Mouse (Mus musculus): ENCODE measurements around the gene Olfr223. TPM values are rescaled to one million over a fixed set of nuclear protein-coding genes. Genes with fewer than 3 reads are reported as not detected.

Olfr223 gene
- total and polyA plus RNA-seq, 3 experiments, result not detected

DNA sequence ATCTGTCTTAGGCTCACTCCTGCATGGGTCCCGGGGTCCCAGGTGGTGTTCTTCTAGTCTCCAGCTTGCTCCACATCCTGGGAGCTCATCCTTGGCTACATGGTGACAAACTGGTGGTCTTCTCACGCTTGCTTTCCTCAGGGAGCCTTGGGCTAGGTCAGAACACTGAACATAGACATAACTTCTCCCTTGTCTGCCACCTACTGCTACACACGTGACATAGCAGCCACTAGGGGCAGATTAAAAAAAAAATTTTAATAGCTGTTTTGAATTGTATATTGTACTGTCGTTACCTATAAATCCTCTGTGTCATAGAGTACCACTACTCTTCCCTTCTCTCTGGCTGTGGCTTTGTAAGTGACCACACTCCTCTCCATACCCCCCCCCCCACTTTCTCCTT, 3.0 kb upstream of the Olfr223 start (continued):
- peak; percentile 89 for TF ChIP-seq ZNF384 (IDR thresholded peaks at IDR 0.05; ENCODE audit: low read depth, low read length)
- no peak for TF ChIP-seq EP300 (IDR thresholded peaks at IDR 0.05; ENCODE audit: low read depth in 1 of 2, low read length in 2 of 2)
- TF ChIP-seq ELF1 (IDR thresholded peaks at IDR 0.05; ENCODE audit: low read depth, low read length), result no peak
- no peak for TF ChIP-seq USF2 (IDR thresholded peaks at IDR 0.05; ENCODE audit: borderline replicate concordance in 1 of 2, insufficient read depth in 1 of 2, low read depth in 1 of 2, low read length in 2 of 2)
- TF ChIP-seq SMC3 (IDR thresholded peaks at IDR 0.05; ENCODE audit: low read depth, low read length), result peak; percentile 74
- no peak for TF ChIP-seq NRF1 (IDR thresholded peaks at IDR 0.05; ENCODE audit: insufficient read depth, low read depth, low read length, poor library complexity, severe bottlenecking)

DNA sequence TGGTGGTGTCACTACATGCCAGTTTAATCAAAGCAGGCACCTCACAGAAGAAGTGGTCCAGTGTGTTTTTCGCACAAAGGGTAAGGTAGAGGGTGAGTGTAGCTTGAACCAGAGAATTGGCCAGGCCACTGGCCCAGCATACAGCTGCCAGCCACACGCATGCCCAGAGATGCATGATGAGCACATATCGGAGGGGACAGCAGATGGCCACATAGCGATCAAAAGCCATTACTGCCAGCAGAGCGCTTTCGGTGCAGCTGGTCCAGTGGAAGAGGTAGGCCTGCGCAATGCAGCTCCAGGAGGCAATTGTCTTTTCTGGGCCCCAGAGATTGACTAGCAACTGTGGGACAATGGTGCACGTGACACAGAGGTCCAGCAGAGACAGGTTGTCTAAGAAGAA, 3.6 kb downstream of the Olfr223 start:
- no peak for DNase-seq (ENCODE audit: low read depth, low spot score)
- Histone ChIP-seq H3K4me1 (ENCODE audit: control insufficient read depth in 1 of 2, insufficient read depth in 2 of 2, low read length in 2 of 2) (no peaks in the 10 kb centered on the region), H3K36me3 (ENCODE audit: control insufficient read depth in 1 of 2, insufficient read depth in 2 of 2, low read length in 2 of 2) (no peaks in the 10 kb centered on the region), H3K27me3 (ENCODE audit: control insufficient read depth in 1 of 2, insufficient read depth in 2 of 2, low read length in 2 of 2) (peaks cover 21 to 44% of the 10 kb centered on the region in 2 experiments), H3K9ac (ENCODE audit: control insufficient read depth, low read depth, low read length, poor library complexity, severe bottlenecking) (no peak overlapping the region), H3K9me3 (replicated peaks; ENCODE audit: insufficient read depth, low read length) (no peaks in the 10 kb centered on the region), H3K79me2 (ENCODE audit: control insufficient read depth, insufficient read depth, low read length, poor library complexity) (no peaks in the 10 kb centered on the region), H3K4me3 (ENCODE audit: control insufficient read depth in 1 of 2, insufficient read depth in 1 of 2, low read depth in 2 of 2, low read length in 2 of 2) (no peak overlapping the region), H3K27ac (ENCODE audit: control insufficient read depth, low read depth, low read length) (no peak overlapping the region)
- TF ChIP-seq USF2 (IDR thresholded peaks at IDR 0.05; ENCODE audit: borderline replicate concordance in 1 of 2, insufficient read depth in 1 of 2, low read depth in 1 of 2, low read length in 2 of 2), result no peak
- no peak for TF ChIP-seq ZKSCAN1 (IDR thresholded peaks at IDR 0.05; ENCODE audit: low read depth, low read length)
- TF ChIP-seq NRF1 (IDR thresholded peaks at IDR 0.05; ENCODE audit: insufficient read depth, low read depth, low read length, poor library complexity, severe bottlenecking), result no peak
- no peak for TF ChIP-seq KAT2A (conservative IDR thresholded peaks at IDR 0.05; ENCODE audit: low read depth, low read length)
- TF ChIP-seq MXI1 (IDR thresholded peaks at IDR 0.05; ENCODE audit: low read depth, low read length), result no peak
- no peak for TF ChIP-seq POLR2A (IDR thresholded peaks at IDR 0.05; ENCODE audit: control insufficient read depth in 1 of 2, insufficient read depth in 1 of 2, low read depth in 1 of 2, low read length in 2 of 2, poor library complexity in 1 of 2)
- no peak for TF ChIP-seq RAD21 (IDR thresholded peaks at IDR 0.05; ENCODE audit: low read depth, low read length)
- TF ChIP-seq BHLHE40 (IDR thresholded peaks at IDR 0.05; ENCODE audit: borderline replicate concordance, low read depth, low read length), result no peak
- no peak for TF ChIP-seq GATA1 (IDR thresholded peaks at IDR 0.05; ENCODE audit: low read depth, low read length)
- no peak for TF ChIP-seq JUND (IDR thresholded peaks at IDR 0.05; ENCODE audit: low read depth, low read length)
- no peak for TF ChIP-seq ZC3H11A (IDR thresholded peaks at IDR 0.05; ENCODE audit: low read depth, low read length)
- no peak for TF ChIP-seq MEF2A (IDR thresholded peaks at IDR 0.05; ENCODE audit: extremely low read depth, insufficient replicate concordance, low read depth, low read length, poor library complexity, severe bottlenecking)
- no peak for TF ChIP-seq ETS1 (IDR thresholded peaks at IDR 0.05; ENCODE audit: low read depth, low read length)
- no peak for TF ChIP-seq MAZ (IDR thresholded peaks at IDR 0.05; ENCODE audit: low read depth, low read length)
- TF ChIP-seq HCFC1 (IDR thresholded peaks at IDR 0.05; ENCODE audit: low read depth, low read length), result no peak
- TF ChIP-seq NELFE (IDR thresholded peaks at IDR 0.05; ENCODE audit: low read depth, low read length), result no peak
- TF ChIP-seq TBP (IDR thresholded peaks at IDR 0.05; ENCODE audit: low read depth, low read length), result no peak

Measured in MEL (cell line).